Mouse (Mus musculus) intestine, embryonic 15.5 days (tissue): ENCODE measurements at regions not wholly inside any gene's neighbourhood (a gene's known extent, or its start where the extent isn't known, plus 50 kb on each side); places are given as distances from the start of the nearest gene placed in this dataset.

ENCODE experiments used
- ATAC-seq: fragments of 200-750 bp; cut with Nextera tagmentation; 2 replicates; pipeline ENCODE4 v1.8.0; 2017; ENCODE audit warnings: moderate TSS enrichment, moderate library complexity
- H3K27ac ChIP-seq: fragments of 300-500 bp; sonication (generic); 2 replicates; pipeline ENCODE4 v1.5.1; 2015; ENCODE audit warnings: mild to moderate bottlenecking, inconsistent platforms
- H3K27me3 ChIP-seq: fragments of 300-500 bp; sonication (generic); replicated peaks from 2 replicates; pipeline ENCODE4 v1.6.1; 2015; ENCODE audit warnings: inconsistent platforms
- H3K36me3 ChIP-seq: fragments of 300-500 bp; sonication (generic); 2 replicates; pipeline ENCODE4 v1.6.1; 2015; ENCODE audit warnings: inconsistent platforms
- H3K4me1 ChIP-seq: fragments of 300-500 bp; sonication (generic); replicated peaks from 2 replicates; pipeline ENCODE4 v1.6.1; 2015; ENCODE audit warnings: inconsistent platforms
- H3K4me2 ChIP-seq: fragments of 300-500 bp; sonication (generic); replicated peaks from 2 replicates; pipeline ENCODE4 v1.6.1; 2015; ENCODE audit warnings: mild to moderate bottlenecking, inconsistent platforms
- H3K4me3 ChIP-seq: fragments of 300-500 bp; sonication (generic); replicated peaks from 2 replicates; pipeline ENCODE4 v1.5.1; 2015; ENCODE audit warnings: inconsistent platforms
- H3K9ac ChIP-seq: fragments of 300-500 bp; sonication (generic); 2 replicates; pipeline ENCODE4 v1.6.1; 2015; ENCODE audit warnings: inconsistent platforms
- H3K9me3 ChIP-seq: fragments of 300-500 bp; sonication (generic); 2 replicates; pipeline ENCODE4 v1.6.1; 2016; ENCODE audit warnings: inconsistent platforms
- WGBS: fragments of 180-500 bp; shearing (Covaris S2); methylation state at CpG from one replicate; pipeline ENCODE4 v1.1.7; 2015; 5-methylcytosine and 5-hydroxymethylcytosine counted together

- no peak overlapping the region for H3K27ac ChIP-seq
- H3K9me3 ChIP-seq: no peaks in the 10 kb centered on the region
- H3K27me3 ChIP-seq: no peaks in the 10 kb centered on the region
- H3K9ac ChIP-seq: no peak overlapping the region
- H3K4me3 ChIP-seq: no peak overlapping the region
- ATAC-seq: no peak
- no peaks in the 10 kb centered on the region for H3K36me3 ChIP-seq
- WGBS: 79% methylated on average over 6 of the region's 6 CpGs
- H3K4me1 ChIP-seq: no peaks in the 10 kb centered on the region
- no peak overlapping the region for H3K4me2 ChIP-seq
Observed at GRCm38 (mm10) chr8:127799849-127800471, 558.4 kb upstream of the Nrp1 start.

DNA sequence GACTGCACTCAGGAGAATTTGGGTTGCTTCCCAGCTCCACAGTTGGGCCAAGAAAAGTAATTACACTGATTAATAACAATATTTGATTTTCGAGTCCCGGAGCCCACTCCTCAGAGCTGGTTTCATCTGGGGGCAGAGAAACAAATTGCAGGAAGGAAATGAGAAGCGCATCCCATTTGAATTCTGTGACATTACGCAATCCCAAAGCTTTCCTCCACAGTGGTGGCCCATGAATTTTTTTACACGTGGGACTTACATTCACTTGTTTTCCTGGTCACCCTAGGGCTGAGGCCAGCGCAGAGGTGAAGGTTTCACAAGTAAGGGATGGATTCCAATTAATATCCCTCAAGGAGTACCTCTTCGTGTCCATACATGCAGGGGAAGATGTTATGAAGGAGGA, 556.3 kb upstream of the Nrp1 start:
- Histone ChIP-seq H3K4me2 (no peak overlapping the region), H3K27ac (no peak overlapping the region), H3K27me3 (no peaks in the 10 kb centered on the region), H3K4me1 (no peaks in the 10 kb centered on the region), H3K36me3 (no peaks in the 10 kb centered on the region), H3K9ac (no peak overlapping the region), H3K4me3 (no peak overlapping the region), H3K9me3 (no peaks in the 10 kb centered on the region)
- 66% methylated on average over 7 of the region's 7 CpGs for whole genome bisulfite sequencing
- no peak for ATAC-seq

DNA sequence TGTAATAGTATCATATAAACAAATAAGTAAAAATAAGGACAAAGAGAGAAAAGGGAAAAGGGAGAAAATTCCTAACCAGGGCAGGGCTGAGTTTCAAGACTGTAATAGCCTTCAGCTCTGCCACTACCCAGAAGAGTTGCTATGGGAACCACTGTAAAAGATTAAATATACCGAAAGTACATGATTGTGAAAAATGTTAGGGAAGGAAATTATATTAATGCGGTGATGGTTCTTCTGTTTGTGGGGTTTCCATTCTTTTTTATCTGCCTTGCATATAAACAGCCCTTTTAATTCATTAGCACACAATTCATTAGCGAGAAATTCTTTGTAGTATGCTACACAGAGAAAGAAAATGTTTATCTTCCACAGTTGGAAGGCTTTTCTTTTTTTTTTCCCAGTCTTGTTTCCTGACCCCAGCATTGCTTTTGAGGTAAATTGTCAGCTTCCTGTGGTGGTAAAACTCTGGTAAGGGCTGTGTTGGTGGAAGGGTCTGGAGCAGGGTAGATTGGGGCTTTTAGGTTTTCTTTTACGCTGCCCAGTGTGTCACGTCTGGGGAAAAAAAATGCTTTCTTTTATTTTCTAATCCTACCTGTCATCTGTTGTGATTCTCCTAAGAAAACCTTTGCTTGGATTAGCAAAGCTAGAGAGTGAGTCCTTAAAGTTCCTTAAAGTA, 555.6 kb upstream of the Nrp1 start:
- ATAC-seq: no peak
- no peaks in the 10 kb centered on the region for H3K4me1 ChIP-seq
- no peaks in the 10 kb centered on the region for H3K27me3 ChIP-seq
- no peak overlapping the region for H3K4me2 ChIP-seq
- no peaks in the 10 kb centered on the region for H3K36me3 ChIP-seq
- no peak overlapping the region for H3K9ac ChIP-seq
- H3K27ac ChIP-seq: no peak overlapping the region
- 54% methylated on average over 5 of the region's 5 CpGs for WGBS
- H3K9me3 ChIP-seq: no peaks in the 10 kb centered on the region
- H3K4me3 ChIP-seq: no peak overlapping the region

DNA sequence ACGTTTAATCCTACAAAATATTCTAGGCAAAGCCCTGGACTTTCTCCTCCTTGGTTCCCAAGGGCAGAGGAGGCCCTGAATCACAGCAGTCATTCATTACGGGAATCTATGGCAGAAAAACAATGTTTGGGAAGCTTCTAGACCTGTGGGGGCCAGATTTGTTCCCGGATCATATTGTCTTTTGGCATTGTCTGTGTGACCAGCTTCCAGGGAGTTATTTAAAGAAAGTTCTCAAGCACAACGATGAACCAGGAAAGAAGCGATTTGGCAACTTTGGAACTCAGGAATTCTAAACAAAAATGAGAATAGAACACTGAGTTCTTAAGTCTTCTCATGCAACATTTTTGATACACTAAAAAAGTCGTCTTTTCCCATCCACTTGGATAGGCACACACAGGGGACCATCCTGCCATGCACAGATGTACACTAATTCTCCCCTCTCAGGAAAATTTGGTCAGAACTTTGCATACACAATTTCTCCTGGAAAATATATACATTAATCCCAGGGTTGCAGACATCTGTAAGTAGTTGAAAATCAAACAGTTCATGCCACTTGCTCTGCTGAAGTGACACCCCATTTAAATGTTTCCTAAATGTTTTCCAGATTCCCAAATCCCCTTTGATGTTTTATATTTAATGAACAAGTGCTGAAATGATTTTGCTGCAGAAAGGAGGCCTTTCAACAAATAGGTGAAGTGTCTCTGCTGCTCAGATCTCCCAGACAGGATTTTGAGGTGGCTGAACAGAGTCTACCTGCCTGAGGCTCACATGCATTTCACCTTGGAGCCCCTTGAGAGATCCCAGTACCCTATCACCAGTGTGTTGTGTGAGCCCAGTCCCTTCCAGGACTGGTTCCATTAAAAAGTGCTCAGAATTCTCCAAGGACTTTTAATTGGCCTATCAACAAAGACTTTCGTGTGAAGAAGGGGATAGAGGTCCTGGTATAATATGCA, 548.9 kb upstream of the Nrp1 start:
- 52% methylated on average over 7 of the region's 7 CpGs for WGBS
- Histone ChIP-seq H3K27ac (no peak overlapping the region), H3K4me1 (no peaks in the 10 kb centered on the region), H3K27me3 (no peaks in the 10 kb centered on the region), H3K9ac (no peak overlapping the region), H3K4me2 (no peak overlapping the region), H3K4me3 (no peak overlapping the region), H3K36me3 (no peaks in the 10 kb centered on the region), H3K9me3 (no peaks in the 10 kb centered on the region)
- no peak for ATAC-seq

GRCm38 (mm10) chr8:127811338-127811737, 547.1 kb upstream of the Nrp1 start:
- no peak overlapping the region for H3K4me3 ChIP-seq
- WGBS: 88% methylated on average over 8 of the region's 8 CpGs

GRCm38 (mm10) chr8:127814785-127815523, 543.5 kb upstream of the Nrp1 start:
- Histone ChIP-seq H3K9me3 (no peaks in the 10 kb centered on the region), H3K27ac (no peak overlapping the region), H3K4me2 (no peak overlapping the region), H3K4me1 (no peaks in the 10 kb centered on the region), H3K36me3 (no peaks in the 10 kb centered on the region), H3K4me3 (no peak overlapping the region), H3K9ac (no peak overlapping the region), H3K27me3 (no peaks in the 10 kb centered on the region)
- WGBS: 79% methylated on average over 9 of the region's 9 CpGs
- ATAC-seq: no peak

More at GRCm38 (mm10) chr8:127811338-127811737, 547.1 kb upstream of the Nrp1 start:
- Histone ChIP-seq H3K27me3 (no peaks in the 10 kb centered on the region), H3K4me1 (no peaks in the 10 kb centered on the region), H3K4me2 (no peak overlapping the region), H3K9ac (no peak overlapping the region), H3K9me3 (no peaks in the 10 kb centered on the region), H3K36me3 (no peaks in the 10 kb centered on the region), H3K27ac (no peak overlapping the region)
- no peak for ATAC-seq

DNA sequence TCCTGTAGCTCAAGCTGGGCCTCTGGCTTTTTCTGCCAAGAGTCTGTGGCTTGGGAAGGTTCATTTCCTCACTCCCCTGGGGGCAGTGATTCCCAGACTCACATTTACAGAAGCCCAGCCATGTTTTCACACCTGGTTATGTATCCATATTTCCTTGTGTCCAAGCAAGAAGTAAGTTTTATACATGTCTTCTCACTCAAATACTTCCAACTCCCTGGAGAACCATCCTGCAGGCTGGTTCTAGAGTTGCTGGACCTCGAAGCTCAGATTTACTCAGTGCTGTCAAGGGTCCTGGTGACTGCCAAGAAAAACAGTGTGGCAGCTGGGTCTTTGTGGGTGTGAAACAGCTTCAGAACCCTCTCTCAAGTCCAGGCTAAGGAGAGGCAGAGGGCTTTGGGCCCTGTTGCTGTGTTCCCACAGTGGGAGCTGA, 537.6 kb upstream of the Nrp1 start:
- H3K9me3 ChIP-seq: no peaks in the 10 kb centered on the region
- H3K36me3 ChIP-seq: no peaks in the 10 kb centered on the region
- no peak for ATAC-seq
- H3K4me2 ChIP-seq: no peak overlapping the region
- H3K9ac ChIP-seq: no peak overlapping the region
- no peak overlapping the region for H3K4me3 ChIP-seq
- no peaks in the 10 kb centered on the region for H3K27me3 ChIP-seq
- 79% methylated on average over 1 of the region's 1 CpGs for WGBS
- H3K4me1 ChIP-seq: no peaks in the 10 kb centered on the region
- H3K27ac ChIP-seq: no peak overlapping the region

DNA sequence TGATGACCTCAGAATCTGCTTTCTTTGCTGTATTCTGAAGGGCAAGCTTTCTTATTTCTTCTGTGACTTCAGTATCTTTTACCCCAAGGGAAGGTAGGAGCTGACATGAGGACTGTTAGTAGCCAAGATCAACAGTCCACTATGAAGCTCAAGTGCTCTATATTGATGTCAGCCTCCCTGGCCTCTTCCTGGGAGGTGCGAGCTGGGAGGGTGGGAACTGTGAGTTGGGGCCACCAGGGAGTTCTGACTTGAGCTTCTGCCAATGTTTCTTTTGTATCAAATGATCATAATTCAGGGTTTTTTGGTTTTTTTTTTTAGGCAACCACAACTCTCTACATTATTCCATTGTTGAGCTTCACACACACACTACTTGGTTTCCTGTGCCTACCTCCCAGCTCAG, 536.8 kb upstream of the Nrp1 start:
- Histone ChIP-seq H3K4me3 (no peak overlapping the region), H3K27ac (no peak overlapping the region), H3K4me1 (no peaks in the 10 kb centered on the region), H3K9ac (no peak overlapping the region), H3K9me3 (no peaks in the 10 kb centered on the region), H3K4me2 (no peak overlapping the region), H3K27me3 (no peaks in the 10 kb centered on the region), H3K36me3 (no peaks in the 10 kb centered on the region)
- no peak for ATAC-seq
- WGBS: 93% methylated on average over 1 of the region's 1 CpGs

- Histone ChIP-seq H3K9me3 (no peaks in the 10 kb centered on the region), H3K4me1 (no peaks in the 10 kb centered on the region), H3K36me3 (no peaks in the 10 kb centered on the region), H3K4me3 (no peak overlapping the region), H3K27ac (no peak overlapping the region), H3K4me2 (no peak overlapping the region), H3K9ac (no peak overlapping the region), H3K27me3 (no peaks in the 10 kb centered on the region)
- ATAC-seq: no peak
- WGBS: 88% methylated on average over 2 of the region's 2 CpGs
Observed at GRCm38 (mm10) chr8:127825041-127825440, 533.4 kb upstream of the Nrp1 start.

DNA sequence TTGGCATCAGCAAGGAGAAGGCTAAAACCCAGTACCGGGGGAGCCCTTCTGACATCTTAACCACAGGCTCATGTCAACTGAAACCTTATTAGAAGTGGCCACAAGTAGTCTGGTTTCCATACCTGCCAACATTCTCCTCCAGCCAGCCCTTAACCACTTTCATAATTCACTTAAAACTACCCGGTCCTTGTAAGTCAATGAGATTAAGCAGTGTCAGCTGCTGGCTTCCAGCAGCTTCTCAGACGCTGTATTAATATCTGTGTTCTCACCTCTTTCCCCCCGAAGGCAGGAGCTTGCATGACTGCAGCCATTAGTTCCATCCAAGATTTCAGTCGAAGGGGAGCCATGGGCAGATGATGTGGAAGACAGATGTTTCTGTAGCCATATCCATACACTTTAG, 530.6 kb upstream of the Nrp1 start:
- Histone ChIP-seq H3K9ac (no peak overlapping the region), H3K9me3 (no peaks in the 10 kb centered on the region), H3K36me3 (no peaks in the 10 kb centered on the region), H3K4me3 (no peak overlapping the region), H3K27ac (no peak overlapping the region), H3K4me1 (no peaks in the 10 kb centered on the region), H3K4me2 (no peak overlapping the region), H3K27me3 (no peaks in the 10 kb centered on the region)
- no peak for ATAC-seq
- 61% methylated on average over 5 of the region's 5 CpGs for WGBS

GRCm38 (mm10) chr8:127829659-127830058, 528.7 kb upstream of the Nrp1 start:
- Histone ChIP-seq H3K9ac (no peak overlapping the region), H3K27ac (no peak overlapping the region), H3K36me3 (no peaks in the 10 kb centered on the region), H3K4me3 (no peak overlapping the region), H3K27me3 (no peaks in the 10 kb centered on the region), H3K4me2 (no peak overlapping the region), H3K9me3 (no peaks in the 10 kb centered on the region), H3K4me1 (no peaks in the 10 kb centered on the region)
- 61% methylated on average over 1 of the region's 1 CpGs for WGBS
- ATAC-seq: no peak

- Histone ChIP-seq H3K27ac (no peak overlapping the region), H3K36me3 (no peaks in the 10 kb centered on the region), H3K9ac (no peak overlapping the region), H3K4me3 (no peak overlapping the region), H3K4me2 (no peak overlapping the region), H3K27me3 (no peaks in the 10 kb centered on the region), H3K9me3 (no peaks in the 10 kb centered on the region), H3K4me1 (no peaks in the 10 kb centered on the region)
- no peak for ATAC-seq
- WGBS: 65% methylated on average over 3 of the region's 3 CpGs
Observed at GRCm38 (mm10) chr8:127834006-127834405, 524.4 kb upstream of the Nrp1 start.
